Mouse (Mus musculus) kidney, postnatal 36 days (tissue): ENCODE results near the gene Mpc2.
A peak's percentile ranks its signal among the peaks of the same experiment; 100 is the strongest.

ENCODE experiments used
- DNase-seq, 2 experiments: peaks; one replicate each; pipeline ENCODE4 v3.0.0; 2021 to 2022; ENCODE audit warnings: mixed read lengths in 2 of 2

The Mpc2 gene

GRCm38 (mm10) chr1:165460360-165460800 is at the start of gene Mpc2, which contains the start of gene Dcaf6:
TSS of gene Mpc2 (plus strand) at chr1:165460637.
TSS of gene Dcaf6 (minus strand) at chr1:165460475.
- DNase-seq = peak; percentile 98 to 100

GRCm38 (mm10) chr1:165421357-165421915 is 39.0 kb upstream of the Mpc2 start:
- no peak for DNase-seq

- DNase-seq = no peak
These were observed 34.2 kb upstream of the Mpc2 start for GRCm38 (mm10) chr1:165426254-165426653.

GRCm38 (mm10) chr1:165432883-165433282 is 27.6 kb upstream of the Mpc2 start:
- DNase-seq = no peak

GRCm38 (mm10) chr1:165438289-165439021 is 22.0 kb upstream of the Mpc2 start:
- DNase-seq = no peak

- no peak for DNase-seq
These were observed 19.6 kb upstream of the Mpc2 start for GRCm38 (mm10) chr1:165440788-165441187.

GRCm38 (mm10) chr1:165441201-165441600 is 19.2 kb upstream of the Mpc2 start:
- no peak for DNase-seq

GRCm38 (mm10) chr1:165441719-165442118 is 18.7 kb upstream of the Mpc2 start:
- DNase-seq = no peak

- no peak for DNase-seq
These were observed 1.4 kb upstream of the Mpc2 start for GRCm38 (mm10) chr1:165459041-165459502.

GRCm38 (mm10) chr1:165459503-165460181 is 795 bp upstream of the Mpc2 start:
- peak; percentile 55 to 80 for DNase-seq

GRCm38 (mm10) chr1:165460801-165461377 is 452 bp downstream of the Mpc2 start:
- peak; percentile 99 to 100 for DNase-seq

GRCm38 (mm10) chr1:165461681-165462080 is 1.2 kb downstream of the Mpc2 start:
- peak; percentile 67 to 72 for DNase-seq

GRCm38 (mm10) chr1:165462861-165463260 is 2.4 kb downstream of the Mpc2 start:
- no peak for DNase-seq

GRCm38 (mm10) chr1:165464574-165464973 is 4.1 kb downstream of the Mpc2 start:
- no peak for DNase-seq

- DNase-seq = peak in 1 of 2 experiments; percentile 36
These were observed 8.5 kb downstream of the Mpc2 start for GRCm38 (mm10) chr1:165468971-165469370.

GRCm38 (mm10) chr1:165469717-165470116 is 9.3 kb downstream of the Mpc2 start:
- peak; percentile 25 to 37 for DNase-seq

- no peak for DNase-seq
These were observed 11.1 kb downstream of the Mpc2 start for GRCm38 (mm10) chr1:165471490-165471889.

GRCm38 (mm10) chr1:165484688-165485233 is 24.3 kb downstream of the Mpc2 start, which contains the start of gene Adcy10:
TSS of gene Adcy10 (plus strand) at chr1:165485183.
- DNase-seq = no peak

GRCm38 (mm10) chr1:165486108-165486507 is 25.7 kb downstream of the Mpc2 start:
- peak; percentile 40 to 42 for DNase-seq

- DNase-seq = no peak
These were observed 28.8 kb downstream of the Mpc2 start for GRCm38 (mm10) chr1:165489197-165489596.

GRCm38 (mm10) chr1:165498856-165499255 is 38.4 kb downstream of the Mpc2 start:
- DNase-seq = peak in 1 of 2 experiments; percentile 23

- DNase-seq = peak; percentile 84 to 86
These were observed 43.0 kb downstream of the Mpc2 start for GRCm38 (mm10) chr1:165503307-165504024.
